Mouse (Mus musculus) B cell, adult 2 months (primary cell): ENCODE results near the gene Ctrb1.

Experiments used
- DNase-seq, 2 experiments: peaks; one replicate each; pipeline ENCODE4 v3.0.0; 2022

The Ctrb1 gene

GRCm38 (mm10) chr8:111678848-111679247, 12.0 kb downstream of the Ctrb1 start:
- DNase-seq, result no peak

- DNase-seq, result peak; percentile 67 to 74
Measured at GRCm38 (mm10) chr8:111678111-111678510, 12.7 kb downstream of the Ctrb1 start.

GRCm38 (mm10) chr8:111676237-111676636, 14.6 kb downstream of the Ctrb1 start:
- peak; percentile 61 to 64 for DNase-seq

- no peak for DNase-seq
Measured at GRCm38 (mm10) chr8:111666751-111667150, 24.1 kb downstream of the Ctrb1 start.

- DNase-seq, result peak; percentile 80 to 82
Measured at GRCm38 (mm10) chr8:111662473-111662872, 28.3 kb downstream of the Ctrb1 start.

GRCm38 (mm10) chr8:111658819-111659423, 31.9 kb downstream of the Ctrb1 start:
- no peak for DNase-seq

- no peak for DNase-seq
Measured at GRCm38 (mm10) chr8:111657312-111657854, 33.4 kb downstream of the Ctrb1 start.

- DNase-seq, result no peak
Measured at GRCm38 (mm10) chr8:111653524-111653923, 37.3 kb downstream of the Ctrb1 start.

GRCm38 (mm10) chr8:111650651-111651050, 40.2 kb downstream of the Ctrb1 start:
- DNase-seq, result no peak

GRCm38 (mm10) chr8:111648834-111649233, 42.0 kb downstream of the Ctrb1 start:
- no peak for DNase-seq

- peak; percentile 23 to 27 for DNase-seq
Measured at GRCm38 (mm10) chr8:111645715-111646114, 45.1 kb downstream of the Ctrb1 start.

- DNase-seq, result peak; percentile 74 to 77
Measured at GRCm38 (mm10) chr8:111644286-111645051, 46.3 kb downstream of the Ctrb1 start.

- DNase-seq, result peak; percentile 92
Measured at GRCm38 (mm10) chr8:111643264-111644141, 47.3 kb downstream of the Ctrb1 start, which contains the start of gene Zfp1. Gene Zfp1, plus strand, starts transcription at chr8:111643401.

- DNase-seq, result no peak
Measured at GRCm38 (mm10) chr8:111642939-111643263, 47.9 kb downstream of the Ctrb1 start.

- peak; percentile 20 to 30 for DNase-seq
Measured at GRCm38 (mm10) chr8:111642496-111642895, 48.3 kb downstream of the Ctrb1 start.

- no peak for DNase-seq
Measured at GRCm38 (mm10) chr8:111641064-111641463, 49.7 kb downstream of the Ctrb1 start.

- DNase-seq, result no peak
Measured at GRCm38 (mm10) chr8:111638086-111638485, 52.7 kb downstream of the Ctrb1 start.
